Mouse (Mus musculus) mesoderm, embryonic 11.5 days (tissue): Measurements from ENCODE around the gene Ext2.
A peak's percentile ranks its signal among the peaks of the same experiment; 100 is the strongest.

Experiments
- DNase-seq: peaks from one replicate; pipeline ENCODE4 v3.0.0-alpha.2; 2012; ENCODE audit warnings: low read depth, low spot score

The Ext2 gene

DNA sequence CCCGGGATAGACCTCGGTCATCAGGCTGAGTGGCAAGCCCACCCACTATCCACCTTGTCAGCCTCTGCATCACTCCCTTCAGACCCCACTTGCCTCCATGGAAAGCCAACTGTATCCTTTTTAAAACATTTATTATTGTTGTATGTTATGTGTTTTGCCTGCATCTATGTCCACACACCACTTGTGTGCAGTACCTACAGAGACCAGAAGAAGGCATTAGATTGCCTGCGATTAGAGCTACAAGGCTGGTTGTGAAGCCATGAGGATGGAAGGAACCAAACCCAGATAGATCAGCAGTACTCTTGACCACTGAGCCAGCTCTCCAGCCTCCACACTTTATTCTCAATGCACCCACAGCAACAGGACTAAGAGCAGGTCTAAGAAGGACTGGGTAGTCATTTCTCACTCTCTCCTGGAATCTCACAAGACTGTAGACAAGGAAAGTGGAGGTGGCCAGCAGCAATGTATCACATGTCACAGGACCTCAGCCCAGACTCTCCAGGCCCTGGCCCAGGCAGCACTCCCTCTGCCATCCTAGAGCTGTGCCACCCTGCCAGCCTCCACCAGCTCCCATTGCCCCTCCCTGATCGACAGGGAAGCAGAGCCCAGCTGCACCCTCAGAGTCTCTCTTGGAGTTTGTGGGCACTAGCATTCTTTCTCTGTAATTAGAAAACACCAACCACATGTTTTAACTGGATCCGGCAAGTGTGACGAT lies 15.7 kb downstream of the Ext2 start:
- no peak for DNase-seq

DNA sequence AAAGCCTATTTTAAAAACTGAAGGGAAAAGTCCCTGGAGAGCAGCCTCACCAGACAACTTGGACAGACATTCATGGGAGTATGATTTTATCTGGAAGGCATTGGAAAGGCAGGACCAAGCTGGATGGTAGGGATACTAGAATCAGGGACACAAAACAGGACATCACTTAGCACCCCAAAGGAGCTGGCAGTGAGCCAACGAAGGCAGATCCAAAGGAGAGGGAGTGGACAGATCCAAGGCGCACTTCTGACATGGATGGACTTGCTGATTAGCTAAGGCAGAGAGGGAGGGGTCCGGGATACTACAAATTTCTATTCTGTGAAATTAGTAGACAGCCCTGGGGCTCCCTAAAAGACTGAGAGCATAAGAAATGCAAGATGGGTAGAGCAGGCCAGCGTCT lies 16.8 kb downstream of the Ext2 start:
- DNase-seq, result no peak

DNA sequence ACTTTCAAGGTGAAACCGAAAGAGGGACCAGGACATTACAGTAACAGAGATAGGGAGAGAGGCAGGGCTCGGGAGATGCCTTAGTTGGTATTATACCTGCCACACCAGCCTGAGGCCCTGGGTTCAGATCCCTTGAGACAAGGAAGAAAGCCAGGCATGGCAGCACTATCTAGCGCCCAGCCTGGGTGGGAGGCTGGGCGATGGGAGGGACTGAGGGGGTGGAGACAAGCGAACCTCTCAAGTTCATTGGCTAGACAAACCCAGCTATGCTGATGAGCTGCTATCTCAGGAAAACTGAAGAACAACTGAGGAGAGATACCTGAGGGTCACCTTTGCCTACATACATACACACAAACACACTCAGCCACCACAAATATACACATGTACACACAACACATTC lies 17.3 kb downstream of the Ext2 start:
- no peak for DNase-seq

DNA sequence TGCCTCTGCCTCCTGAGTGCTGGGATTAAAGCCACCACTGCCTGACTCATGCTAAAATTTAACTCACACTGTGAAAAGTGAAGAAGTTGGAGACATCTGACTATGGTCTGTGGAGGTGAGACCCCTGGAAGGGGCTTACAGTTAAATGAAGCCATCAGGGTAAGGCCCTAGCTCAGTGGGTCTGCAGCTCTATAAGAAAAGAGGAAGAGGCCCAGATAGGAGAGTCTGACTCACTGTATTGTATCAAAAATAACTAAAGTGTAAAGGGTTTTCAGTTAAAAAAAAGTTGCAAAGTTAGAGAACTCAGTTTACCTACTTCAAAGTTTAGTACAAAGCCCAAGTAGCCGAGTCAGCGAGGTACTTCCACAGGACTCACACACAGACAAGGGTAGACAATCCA lies 19.4 kb downstream of the Ext2 start:
- DNase-seq, result no peak

DNA sequence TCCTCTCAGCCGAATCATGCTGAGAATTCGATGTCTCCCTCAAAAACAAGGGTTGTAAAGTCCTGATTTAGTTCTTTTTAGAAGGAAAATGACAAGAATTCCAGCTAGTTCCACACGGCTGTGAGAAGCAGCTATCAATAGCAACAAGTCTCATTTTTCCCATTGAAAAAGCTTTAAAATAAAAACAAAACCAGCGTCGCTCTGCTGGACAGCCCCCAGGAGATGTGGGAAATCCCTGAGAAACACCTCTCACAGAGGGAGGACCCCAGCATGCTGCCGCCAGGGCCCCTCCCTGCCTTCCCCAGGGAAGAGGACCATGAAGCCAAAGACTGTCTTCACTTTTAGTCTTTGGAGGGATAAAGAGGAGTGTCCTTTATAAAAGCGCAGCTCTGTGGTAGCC lies 21.3 kb downstream of the Ext2 start:
- no peak for DNase-seq

DNA sequence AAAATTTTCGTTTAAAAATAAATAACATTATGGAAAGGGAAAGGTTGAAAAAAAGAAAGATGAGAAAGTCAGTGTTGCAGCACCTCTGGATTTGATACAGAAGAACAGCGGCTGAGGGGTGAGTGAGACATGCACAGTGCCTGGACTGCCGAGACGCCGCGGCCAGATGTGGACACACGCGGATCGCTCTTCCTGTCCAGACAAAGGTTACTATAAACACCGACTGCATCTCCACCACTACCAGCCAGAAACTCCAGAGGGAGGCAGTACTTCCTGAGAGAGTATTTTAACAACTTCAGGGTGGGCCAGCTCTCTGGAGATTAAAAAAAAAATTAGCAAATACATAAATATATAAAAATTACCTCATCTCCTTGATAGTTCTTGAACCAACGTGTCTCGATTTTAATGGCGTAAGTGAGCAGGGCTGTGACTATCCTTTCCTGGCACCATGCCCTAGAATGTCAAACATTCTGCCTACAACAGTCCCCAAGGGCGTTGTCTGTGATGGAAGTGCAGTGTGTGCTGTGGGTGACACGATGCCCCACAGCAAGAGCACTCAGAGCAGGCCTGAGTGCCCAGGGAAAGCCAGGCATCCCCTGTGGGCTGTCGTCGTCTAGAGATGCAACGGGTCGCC lies 25.1 kb downstream of the Ext2 start:
- no peak for DNase-seq

DNA sequence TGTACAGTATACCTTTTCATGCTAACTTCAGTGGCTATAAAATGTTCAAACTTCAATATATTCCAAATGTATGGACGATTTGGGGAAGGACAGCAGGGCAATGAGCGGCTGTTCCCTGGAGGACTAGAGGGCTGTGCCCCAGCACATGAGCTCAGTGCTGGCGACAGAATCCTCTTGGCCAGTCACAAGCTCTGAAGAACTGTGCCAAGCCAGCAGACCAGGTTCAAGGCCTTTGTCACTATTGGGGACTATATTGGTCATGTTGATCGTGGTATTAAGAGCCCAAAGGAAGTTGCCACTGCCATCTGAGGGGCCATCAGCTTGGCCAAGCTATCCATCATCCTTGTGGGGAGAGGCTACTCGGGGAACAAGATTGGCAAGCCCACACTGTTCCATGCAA lies 28.0 kb downstream of the Ext2 start:
- no peak for DNase-seq

DNA sequence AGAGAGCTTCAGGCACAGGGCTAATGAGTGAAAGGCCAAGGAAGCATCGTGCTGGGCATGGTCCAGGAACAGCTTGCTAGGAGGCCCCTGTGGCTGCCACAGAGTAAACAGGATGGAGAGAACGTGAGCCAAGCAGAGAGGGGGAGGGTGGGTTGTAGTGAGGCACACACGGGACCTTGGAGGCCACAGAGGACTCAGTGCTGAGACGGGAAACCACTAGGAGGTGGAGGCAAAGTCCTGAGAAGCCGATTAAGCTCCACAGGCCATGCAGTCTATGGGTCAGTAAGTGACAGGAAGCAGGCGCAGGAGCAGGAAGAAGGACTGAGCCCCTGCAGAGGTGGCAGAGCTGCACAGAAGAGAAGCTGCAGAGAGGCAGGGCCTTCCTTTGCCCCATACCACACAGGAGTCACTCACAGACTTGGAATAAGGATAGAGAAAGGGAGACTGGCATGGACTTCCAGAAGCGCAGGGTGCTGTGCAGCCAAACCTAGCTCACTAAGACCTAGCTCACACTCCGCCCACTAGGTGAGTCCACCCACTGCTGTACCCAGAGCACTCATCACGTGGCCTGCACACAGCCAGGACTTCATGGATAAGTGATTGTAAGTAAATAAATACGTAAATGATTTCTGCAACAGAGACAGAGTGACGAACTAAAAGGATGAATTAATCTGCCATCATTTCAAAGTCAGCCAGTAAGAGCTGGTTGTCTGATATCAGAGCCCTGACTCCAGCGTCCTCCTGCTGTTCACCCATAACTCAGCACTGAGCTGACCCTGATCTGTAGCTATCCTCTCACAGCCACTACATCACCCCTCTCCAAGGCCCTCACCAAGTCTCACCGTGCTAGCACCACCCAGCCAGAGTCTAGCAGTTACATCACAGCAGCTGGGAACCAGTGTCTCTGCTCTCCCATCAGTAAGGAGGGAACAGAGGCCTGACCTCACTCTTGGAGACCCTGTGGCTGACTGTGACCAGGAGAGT lies 30.6 kb downstream of the Ext2 start:
- DNase-seq, result no peak

DNA sequence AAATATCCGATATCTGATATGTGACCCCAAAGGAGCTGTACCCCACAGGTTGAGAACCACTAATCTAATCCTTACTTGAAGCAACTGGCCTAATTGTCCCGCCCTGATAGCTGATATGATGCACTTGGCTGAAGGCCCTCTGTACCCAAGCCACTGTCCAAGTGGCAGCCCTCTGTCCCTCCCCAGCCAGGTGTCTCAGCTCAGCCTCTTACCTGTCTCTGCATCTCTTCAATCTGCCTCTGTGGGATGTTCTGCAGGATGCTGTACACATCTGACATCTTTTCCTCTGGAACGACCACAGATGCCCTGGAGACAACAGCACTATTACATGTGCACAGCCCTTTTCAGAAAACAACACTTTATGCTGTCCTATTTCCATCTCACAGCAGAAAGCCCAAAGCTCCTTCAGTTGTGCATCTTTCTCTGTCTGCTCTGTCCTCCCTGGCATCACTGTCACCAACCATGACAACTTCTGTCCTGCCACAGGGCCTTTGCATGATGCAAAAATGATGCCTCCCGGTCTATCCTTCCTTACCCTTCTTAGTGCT lies 31.5 kb downstream of the Ext2 start:
- no peak for DNase-seq

DNA sequence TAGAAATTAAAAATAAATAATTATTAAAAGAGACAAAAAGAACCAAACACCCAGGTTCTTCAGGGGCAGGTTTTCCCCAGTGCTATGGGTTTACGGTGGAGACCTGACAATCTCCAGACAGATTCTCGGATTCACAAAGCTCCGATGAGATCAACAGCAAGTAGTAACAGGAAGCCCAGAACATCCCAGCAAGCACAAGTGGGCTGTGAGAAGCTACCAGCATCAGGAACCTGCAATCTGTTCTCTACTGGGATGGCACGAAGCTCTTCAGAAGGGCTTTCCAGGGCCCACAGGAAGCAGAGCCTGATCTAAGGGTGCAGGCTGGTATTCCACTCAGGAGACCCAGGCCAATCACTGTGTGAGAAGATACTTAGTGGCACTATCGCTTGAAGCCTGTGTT lies 33.8 kb downstream of the Ext2 start:
- no peak for DNase-seq

DNA sequence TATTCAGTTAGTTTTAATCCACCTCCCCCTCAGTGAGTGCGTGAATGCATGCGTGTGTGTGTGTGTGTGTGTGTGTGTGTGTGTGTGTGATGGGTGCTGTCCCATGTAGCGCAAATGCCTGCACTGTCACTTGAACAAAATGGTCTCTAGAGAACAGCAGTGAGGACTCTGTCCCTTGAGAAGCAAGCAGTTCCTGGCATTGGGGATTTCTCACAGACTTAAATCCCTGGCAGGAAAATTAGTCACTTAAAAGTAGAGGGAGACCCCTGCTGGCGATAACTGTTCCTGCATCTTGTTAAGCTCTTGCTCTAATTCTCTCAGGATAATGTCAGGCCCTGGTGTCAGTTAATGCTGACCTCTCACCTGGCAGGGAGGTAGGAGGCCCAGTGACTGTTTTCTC lies 36.2 kb downstream of the Ext2 start:
- peak; percentile 89 for DNase-seq

DNA sequence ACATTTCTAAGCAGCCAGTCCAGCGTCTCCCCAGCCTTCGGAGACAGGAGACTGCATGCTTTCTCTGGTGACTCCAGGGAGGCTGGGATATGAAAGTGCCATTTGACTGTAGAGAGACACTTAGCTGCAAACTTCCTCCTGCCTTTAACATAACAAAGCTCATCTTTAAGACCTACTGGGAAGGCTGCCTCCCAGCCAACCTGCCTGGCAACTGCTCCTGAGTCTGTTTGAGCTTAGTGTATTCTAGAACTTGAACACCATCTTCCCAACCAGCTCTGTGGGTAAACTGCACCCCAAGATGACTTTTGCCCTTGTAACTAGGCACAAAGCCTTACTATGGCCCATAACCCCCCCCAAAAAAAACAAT lies 37.0 kb downstream of the Ext2 start:
- no peak for DNase-seq

DNA sequence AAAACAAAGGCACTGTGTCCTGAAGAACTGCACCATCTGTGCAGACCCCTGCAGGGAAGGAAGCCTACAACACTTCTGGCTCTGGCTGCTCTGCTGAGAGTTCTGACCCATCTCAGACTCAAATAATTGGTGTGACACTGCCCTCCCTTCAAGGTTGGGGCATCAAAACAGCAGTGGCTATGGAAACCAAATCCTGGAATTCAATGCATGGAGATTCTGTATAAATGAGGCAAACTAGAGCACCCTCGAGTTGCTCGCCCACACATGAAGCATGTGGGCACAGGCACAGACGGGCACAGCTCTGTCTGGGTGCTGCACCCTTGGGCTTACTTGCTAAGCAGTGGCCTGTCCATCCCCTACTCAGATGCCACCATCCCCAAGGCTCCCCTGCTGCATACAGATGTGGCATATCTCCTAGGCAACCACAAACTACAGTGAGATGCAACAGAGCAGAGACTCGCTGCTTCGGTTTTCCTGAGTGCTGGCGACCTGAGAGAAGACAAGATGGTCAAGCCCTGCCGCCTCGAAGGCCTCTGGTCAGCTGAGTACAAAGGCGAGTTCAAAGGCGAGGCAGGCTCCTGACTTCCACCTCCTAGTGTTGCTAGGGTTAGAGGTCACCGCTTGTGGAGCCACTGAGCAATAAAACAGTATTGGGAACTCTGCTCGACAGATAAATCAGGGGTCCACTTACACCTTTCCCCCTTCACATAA lies 37.5 kb downstream of the Ext2 start:
- peak; percentile 61 for DNase-seq

DNA sequence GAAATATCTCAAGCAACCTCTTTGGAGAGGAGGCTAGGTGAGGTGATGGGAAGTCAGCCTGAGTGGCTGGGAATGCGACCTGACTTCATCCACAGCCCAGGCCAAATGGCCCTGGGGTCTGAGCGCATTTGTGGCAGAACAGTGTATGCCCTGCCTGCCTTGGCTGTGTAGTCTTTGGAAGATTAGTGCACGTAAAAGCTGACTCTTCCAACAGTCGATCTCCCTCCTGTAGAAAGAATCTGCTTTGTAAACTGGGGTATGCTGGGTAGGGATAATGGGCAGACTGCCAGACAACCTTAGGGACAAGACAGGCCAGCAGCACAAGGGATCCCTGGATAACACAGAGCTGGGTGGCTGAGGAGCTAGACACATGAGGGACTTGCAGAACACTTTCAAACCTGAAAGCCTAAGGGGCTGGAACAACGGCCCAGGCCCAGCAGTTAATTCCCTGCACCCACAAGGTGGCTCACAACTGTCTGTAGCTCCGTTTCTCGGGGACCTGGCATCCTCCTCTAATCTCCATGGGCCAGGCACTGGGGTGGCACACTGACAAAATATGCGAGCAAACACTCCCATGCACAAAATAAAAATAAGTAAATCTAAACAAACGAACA lies 38.3 kb downstream of the Ext2 start:
- no peak for DNase-seq

DNA sequence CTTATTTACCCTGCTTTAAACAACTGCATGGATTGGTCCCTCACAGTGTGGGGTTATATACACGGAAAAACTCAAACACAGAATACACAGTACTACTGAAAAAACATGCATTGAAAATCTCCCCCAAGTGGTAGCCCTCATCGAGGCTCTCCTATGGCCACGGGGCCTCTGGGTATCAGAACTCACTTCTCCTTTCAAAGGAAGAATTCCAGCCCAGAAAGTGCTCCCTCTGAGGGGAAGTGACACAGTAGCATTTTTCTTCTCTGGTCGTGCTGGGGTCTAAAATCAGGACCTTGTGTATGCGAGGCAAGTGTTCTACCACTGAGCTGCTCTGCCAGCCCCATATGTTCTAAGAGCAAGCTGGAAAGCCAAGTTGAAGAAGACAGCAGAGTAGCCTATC lies 39.7 kb downstream of the Ext2 start:
- no peak for DNase-seq

DNA sequence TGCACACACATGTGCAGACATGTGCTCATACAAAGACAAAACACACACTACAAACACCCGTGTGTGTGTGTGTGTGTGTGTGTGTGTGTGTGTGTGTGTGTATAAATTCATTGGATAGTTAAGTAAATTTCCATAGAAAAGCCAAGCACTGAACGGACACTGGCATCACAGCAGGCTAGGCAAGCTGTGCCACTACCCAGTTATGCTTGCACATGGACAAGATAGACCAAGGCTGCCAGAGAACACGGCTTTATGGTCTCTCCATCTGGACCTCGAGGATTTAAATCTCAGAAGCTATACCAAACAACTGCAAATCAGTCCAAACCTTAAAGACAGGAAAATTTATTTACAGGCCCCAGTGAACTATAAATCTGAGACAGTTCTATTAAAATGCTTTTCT lies 40.2 kb downstream of the Ext2 start:
- no peak for DNase-seq

DNA sequence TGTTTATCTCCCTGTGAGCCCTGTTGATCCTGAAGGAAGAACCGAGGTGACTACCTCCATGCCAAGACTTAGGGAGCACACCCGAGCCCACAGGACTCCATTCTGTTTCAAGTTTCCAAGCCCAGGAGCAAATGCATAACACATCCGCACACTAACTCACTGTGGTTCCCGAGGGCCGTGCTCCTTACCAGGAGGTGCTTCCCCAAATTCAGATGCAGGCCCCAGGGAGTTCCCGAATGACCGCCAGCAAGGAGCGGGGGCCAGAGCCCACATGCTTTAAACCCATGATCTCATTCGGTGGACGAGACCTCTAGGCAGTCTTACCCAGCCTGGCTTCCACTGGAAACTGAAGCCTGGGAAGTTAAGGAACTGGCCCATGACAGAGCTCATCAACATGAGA lies 41.8 kb downstream of the Ext2 start:
- DNase-seq, result no peak

DNA sequence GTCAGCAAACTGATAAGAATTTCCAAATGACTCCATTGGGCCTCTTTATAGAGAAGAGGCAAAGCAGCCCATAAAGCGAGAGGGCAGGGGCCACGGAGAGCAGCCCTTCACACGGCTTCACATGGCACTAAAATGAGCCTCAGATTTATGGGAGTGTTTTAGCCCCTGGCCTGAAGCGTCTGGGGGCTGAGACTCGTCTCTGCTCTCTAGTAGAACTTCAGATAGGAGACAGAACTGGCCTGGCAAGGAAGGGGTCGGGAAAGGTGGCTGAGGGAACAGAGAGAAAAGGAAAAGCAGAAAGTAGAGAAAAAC lies 42.5 kb downstream of the Ext2 start:
- peak; percentile 74 for DNase-seq

DNA sequence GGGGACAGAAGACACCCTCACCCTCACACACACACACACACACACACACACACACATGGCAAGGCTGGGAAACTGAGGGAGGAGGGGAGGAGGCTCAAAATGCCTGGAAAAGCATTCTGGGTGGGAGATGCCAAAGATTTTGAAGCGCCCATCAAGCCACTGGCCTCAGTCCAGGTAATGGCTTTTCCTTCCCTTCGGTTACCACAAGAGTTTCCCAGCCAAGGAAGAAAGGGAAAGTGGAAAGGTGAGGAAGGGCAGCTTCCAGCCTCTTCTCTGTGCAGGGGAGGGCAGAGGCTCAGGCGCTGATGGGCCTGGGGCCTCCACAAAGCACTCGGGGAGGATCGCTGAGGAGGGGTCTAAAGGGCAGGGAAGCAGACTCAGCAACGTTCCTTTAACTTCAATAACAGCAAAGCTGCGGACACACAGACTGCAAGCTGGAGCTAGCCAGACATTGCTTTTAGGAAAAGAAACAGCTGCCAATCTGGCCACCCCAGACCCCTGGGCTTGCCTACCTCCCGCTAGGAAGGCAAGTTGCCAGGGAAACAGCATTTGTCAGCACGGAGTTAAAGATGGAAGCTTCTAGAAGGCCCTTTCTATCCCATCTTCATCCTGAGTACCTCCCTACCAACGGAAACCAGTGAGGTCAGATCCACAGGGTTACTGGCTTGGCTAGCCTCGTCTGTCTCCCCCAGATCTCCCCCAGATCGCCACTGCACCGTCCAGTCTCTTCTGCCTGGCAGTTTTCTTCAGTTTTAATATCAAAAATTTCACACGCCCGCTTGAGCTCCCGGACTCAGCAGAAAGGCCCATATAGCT lies 43.1 kb downstream of the Ext2 start:
- no peak for DNase-seq

DNA sequence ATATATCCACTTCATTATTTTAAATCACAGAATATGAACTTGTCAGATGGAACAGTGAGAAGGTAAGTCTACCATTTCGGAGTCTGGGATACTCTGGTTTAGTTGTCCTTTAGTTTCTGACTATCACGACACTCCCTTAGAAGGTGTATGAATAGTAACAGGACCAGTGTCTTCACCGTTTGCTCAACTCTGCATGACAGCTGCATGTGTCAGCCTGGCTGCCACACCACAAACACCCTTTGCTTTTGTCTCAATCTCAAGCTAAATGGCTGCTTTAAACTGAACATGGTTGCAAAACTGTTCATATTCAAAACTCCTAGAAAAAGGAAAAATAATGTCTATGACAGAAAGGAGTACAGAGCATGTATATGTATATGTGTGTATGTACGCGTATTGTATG lies 43.8 kb downstream of the Ext2 start:
- DNase-seq, result no peak

DNA sequence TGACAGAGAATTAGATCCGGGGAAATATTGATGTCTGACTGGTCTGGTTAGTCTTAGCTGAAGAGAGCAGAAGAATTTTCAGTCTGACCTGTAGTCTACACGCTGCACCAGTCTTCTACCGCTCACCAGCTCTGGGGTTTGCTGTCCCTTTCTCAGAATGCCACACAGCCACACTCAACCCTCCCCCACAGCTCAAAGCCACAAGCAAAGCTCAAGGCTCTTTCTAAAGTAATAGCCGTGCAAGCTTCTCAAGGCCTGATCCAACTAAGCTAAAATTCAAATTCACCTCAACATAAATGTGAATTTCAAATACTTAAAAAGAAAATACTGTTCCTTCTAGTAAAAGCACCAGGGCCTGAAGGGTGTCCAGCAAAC lies 45.3 kb downstream of the Ext2 start:
- DNase-seq, result no peak
